Mouse (Mus musculus) embryonic facial prominence, embryonic 11.5 days (tissue): ENCODE measurements at regions not wholly inside any gene's neighbourhood (a gene's known extent, or its start where the extent isn't known, plus 50 kb on each side); places are given as distances from the start of the nearest gene placed in this dataset.

Experiments
- ATAC-seq: fragments of 200-750 bp; cut with Nextera tagmentation; replicated peaks from 2 replicates; pipeline ENCODE4 v1.8.0; 2017; ENCODE audit warnings: low read depth; ENCODE audit not compliant: insufficient number of reproducible peaks, low FRiP score, low TSS enrichment
- DNase-seq: peaks from one replicate; pipeline ENCODE4 v3.0.0-alpha.2; 2015; ENCODE audit warnings: low spot score
- H3K27ac ChIP-seq: fragments of 300-500 bp; sonication (generic); replicated peaks from 2 replicates; pipeline ENCODE4 v1.5.1; 2014; ENCODE audit warnings: mild to moderate bottlenecking, low read depth, low read length, control low read depth
- H3K27me3 ChIP-seq: fragments of 300-500 bp; sonication (generic); 2 replicates; pipeline ENCODE4 v1.6.1; 2014; ENCODE audit warnings: mild to moderate bottlenecking, low read length, moderate library complexity, mixed read lengths; ENCODE audit not compliant: control insufficient read depth, insufficient read depth
- H3K36me3 ChIP-seq: fragments of 300-500 bp; sonication (generic); replicated peaks from 2 replicates; pipeline ENCODE4 v1.6.1; 2014; ENCODE audit warnings: low read depth, mild to moderate bottlenecking, low read length, moderate library complexity, mixed read lengths; ENCODE audit not compliant: control insufficient read depth, insufficient read depth
- H3K4me1 ChIP-seq: fragments of 300-500 bp; sonication (generic); 2 replicates; pipeline ENCODE4 v1.6.1; 2014; ENCODE audit warnings: low read length, mixed read lengths; ENCODE audit not compliant: control insufficient read depth, insufficient read depth
- H3K4me2 ChIP-seq: fragments of 300-500 bp; sonication (generic); 2 replicates; pipeline ENCODE4 v1.6.1; 2014; ENCODE audit warnings: low read depth, mild to moderate bottlenecking, control low read depth, low read length, moderate library complexity
- H3K4me3 ChIP-seq: fragments of 300-500 bp; sonication (generic); 2 replicates; pipeline ENCODE4 v1.5.1; 2014; ENCODE audit warnings: low read depth, low read length, control low read depth
- H3K9ac ChIP-seq: fragments of 300-500 bp; sonication (generic); replicated peaks from 2 replicates; pipeline ENCODE4 v1.6.1; 2014; ENCODE audit warnings: mild to moderate bottlenecking, control low read depth, low read length
- H3K9me3 ChIP-seq: fragments of 300-500 bp; sonication (generic); replicated peaks from 2 replicates; pipeline ENCODE4 v1.6.1; 2016; ENCODE audit warnings: mild to moderate bottlenecking, low read length, inconsistent platforms, mixed read lengths; ENCODE audit not compliant: control insufficient read depth
- WGBS: fragments of 180-500 bp; shearing (Covaris S2); extraction: QIAGEN DNeasy Blood & Tissue Kit; methylation state at CpG from one replicate; pipeline ENCODE4 v1.1.7; 2014; 5-methylcytosine and 5-hydroxymethylcytosine counted together

- no peak for ATAC-seq
- Histone ChIP-seq H3K9me3 (no peaks in the 10 kb centered on the region), H3K9ac (no peak overlapping the region), H3K27ac (no peak overlapping the region), H3K4me3 (no peak overlapping the region), H3K4me2 (no peak overlapping the region), H3K27me3 (no peaks in the 10 kb centered on the region), H3K36me3 (no peaks in the 10 kb centered on the region), H3K4me1 (no peaks in the 10 kb centered on the region)
- 79% methylated on average over 5 of the region's 5 CpGs for WGBS
- DNase-seq, result no peak
Measured at GRCm38 (mm10) chr11:32136066-32136465, 64.0 kb downstream of the Il9r start.

- no peak for ATAC-seq
- 81% methylated on average over 7 of the region's 7 CpGs for WGBS
Measured at GRCm38 (mm10) chr11:32133996-32134395, 66.1 kb downstream of the Il9r start.

GRCm38 (mm10) chr11:32132008-32132615 lies 68.0 kb downstream of the Il9r start:
- DNase-seq, result peak; percentile 46
- 0 out of 2 replicates have a peak, but pooled peaks have one; percentile 14 for ATAC-seq
- H3K27me3 ChIP-seq, result no peaks in the 10 kb centered on the region
- no peak overlapping the region for H3K9ac ChIP-seq
- WGBS, result 65% methylated on average over 3 of the region's 3 CpGs
- H3K27ac ChIP-seq, result no peak overlapping the region
- H3K4me1 ChIP-seq, result no peaks in the 10 kb centered on the region
- no peak overlapping the region for H3K4me2 ChIP-seq
- no peaks in the 10 kb centered on the region for H3K9me3 ChIP-seq
- no peaks in the 10 kb centered on the region for H3K36me3 ChIP-seq
- no peak overlapping the region for H3K4me3 ChIP-seq

More at GRCm38 (mm10) chr11:32133996-32134395, 66.1 kb downstream of the Il9r start:
- Histone ChIP-seq H3K27me3 (no peaks in the 10 kb centered on the region), H3K4me2 (no peak overlapping the region), H3K9ac (no peak overlapping the region), H3K9me3 (no peaks in the 10 kb centered on the region), H3K36me3 (no peaks in the 10 kb centered on the region), H3K4me3 (no peak overlapping the region), H3K27ac (no peak overlapping the region), H3K4me1 (no peaks in the 10 kb centered on the region)
- DNase-seq, result no peak

GRCm38 (mm10) chr11:32128551-32128950 lies 71.5 kb downstream of the Il9r start:
- WGBS, result 69% methylated on average over 7 of the region's 7 CpGs
- Histone ChIP-seq H3K27me3 (no peaks in the 10 kb centered on the region), H3K9me3 (no peaks in the 10 kb centered on the region), H3K36me3 (no peaks in the 10 kb centered on the region), H3K4me2 (no peak overlapping the region), H3K27ac (no peak overlapping the region), H3K4me1 (no peaks in the 10 kb centered on the region), H3K9ac (no peak overlapping the region), H3K4me3 (no peak overlapping the region)
- ATAC-seq (no peak), DNase-seq (no peak)

DNA sequence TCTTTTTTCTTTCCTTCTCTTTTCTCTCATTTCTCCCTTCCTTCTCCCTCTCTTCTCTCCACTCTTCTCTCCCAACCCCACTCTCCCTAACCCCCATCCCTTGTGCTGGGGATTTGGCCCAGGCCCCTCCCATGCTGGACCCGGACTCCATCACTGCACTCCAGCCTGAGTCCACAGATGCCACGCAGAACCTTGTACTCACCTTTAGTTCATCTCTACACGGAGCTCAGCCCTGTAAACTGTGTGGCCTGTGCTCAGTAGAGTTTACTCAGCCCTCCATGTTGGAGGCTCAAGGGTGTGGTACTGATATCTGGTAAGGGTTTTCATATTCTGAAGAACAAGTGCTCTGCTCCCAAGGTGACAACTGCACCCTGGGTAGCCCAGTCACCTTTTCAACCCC lies 72.1 kb downstream of the Il9r start:
- Histone ChIP-seq H3K4me2 (no peak overlapping the region), H3K27me3 (no peaks in the 10 kb centered on the region), H3K4me1 (no peaks in the 10 kb centered on the region), H3K4me3 (no peak overlapping the region), H3K9me3 (no peaks in the 10 kb centered on the region), H3K9ac (no peak overlapping the region), H3K27ac (no peak overlapping the region), H3K36me3 (no peaks in the 10 kb centered on the region)
- 77% methylated on average over 3 of the region's 3 CpGs for WGBS
- ATAC-seq, result 0 out of 2 replicates have a peak, but pooled peaks have one; percentile 38
- no peak for DNase-seq

- H3K4me3 ChIP-seq, result no peak overlapping the region
- no peak for ATAC-seq
- H3K9ac ChIP-seq, result no peak overlapping the region
Measured at GRCm38 (mm10) chr11:32127401-32127817, 72.7 kb downstream of the Il9r start.

DNA sequence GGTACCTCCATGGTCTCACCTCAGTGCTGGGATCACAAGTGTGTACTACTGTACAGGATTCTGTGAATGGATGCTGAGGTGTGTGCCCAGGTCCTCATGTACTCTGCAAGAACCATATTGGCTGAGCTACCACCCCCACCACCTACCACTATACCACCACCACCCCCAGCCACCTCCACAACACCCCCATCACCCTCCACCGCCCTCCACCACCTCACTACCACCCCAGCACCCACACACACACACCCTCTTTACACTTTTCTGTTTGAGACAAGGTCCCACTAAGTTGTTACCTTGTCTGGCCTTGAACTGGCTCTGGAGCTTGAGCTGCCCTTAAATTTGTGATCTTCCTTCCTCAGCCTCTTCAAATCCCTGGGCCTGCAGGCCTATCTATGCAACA lies 73.3 kb downstream of the Il9r start:
- ATAC-seq (no peak), DNase-seq (no peak)
- H3K4me2 ChIP-seq, result no peak overlapping the region
- H3K9me3 ChIP-seq, result no peaks in the 10 kb centered on the region
- no peaks in the 10 kb centered on the region for H3K4me1 ChIP-seq
- H3K27ac ChIP-seq, result no peak overlapping the region
- H3K9ac ChIP-seq, result no peak overlapping the region
- no peaks in the 10 kb centered on the region for H3K27me3 ChIP-seq
- H3K36me3 ChIP-seq, result no peaks in the 10 kb centered on the region
- H3K4me3 ChIP-seq, result no peak overlapping the region
- 100% methylated on average over 1 of the region's 1 CpGs for WGBS

More at GRCm38 (mm10) chr11:32127401-32127817, 72.7 kb downstream of the Il9r start:
- Histone ChIP-seq H3K27me3 (no peaks in the 10 kb centered on the region), H3K4me2 (no peak overlapping the region), H3K4me1 (no peaks in the 10 kb centered on the region), H3K9me3 (no peaks in the 10 kb centered on the region), H3K27ac (no peak overlapping the region), H3K36me3 (no peaks in the 10 kb centered on the region)
- WGBS, result 81% methylated on average over 7 of the region's 7 CpGs
- no peak for DNase-seq

- Histone ChIP-seq H3K36me3 (no peaks in the 10 kb centered on the region), H3K9me3 (no peaks in the 10 kb centered on the region), H3K9ac (no peak overlapping the region), H3K4me1 (no peaks in the 10 kb centered on the region), H3K4me2 (no peak overlapping the region), H3K27me3 (no peaks in the 10 kb centered on the region), H3K4me3 (no peak overlapping the region), H3K27ac (no peak overlapping the region)
- ATAC-seq, result no peak
- 60% methylated on average over 5 of the region's 5 CpGs for WGBS
- DNase-seq, result no peak
Measured at GRCm38 (mm10) chr11:32126311-32126698, 73.8 kb downstream of the Il9r start.
